Mouse (Mus musculus): ENCODE results near the gene Hps1.

DNA sequence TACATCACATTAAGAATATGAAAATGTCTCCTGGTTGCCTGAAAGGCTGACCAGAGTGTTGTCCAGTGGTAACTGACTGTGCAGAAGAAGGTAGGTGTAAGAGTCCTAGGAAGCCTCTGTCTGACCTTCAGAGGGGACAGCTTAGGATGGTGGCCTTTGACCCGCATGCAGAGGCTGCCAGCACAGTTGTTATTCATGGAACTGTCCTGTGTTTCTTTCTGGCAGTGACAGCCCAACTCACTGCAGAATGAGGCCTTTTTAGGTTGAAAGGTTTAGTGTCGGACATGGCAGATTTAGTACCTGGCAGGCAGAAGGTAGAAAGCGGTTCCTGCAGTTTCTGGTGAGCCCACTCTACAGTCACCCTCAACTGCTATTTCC is 53.8 kb downstream of the Hps1 start:
- TF ChIP-seq CTCF (IDR thresholded peaks at IDR 0.05; ENCODE audit: low read depth) (no peak), EP300 (optimal IDR thresholded peaks at IDR 0.05) (no peak)

All from stomach, postnatal 0 days (tissue).